Mouse (Mus musculus): ENCODE data around the gene Mgat4a.
"Not testable (repeated sequence)": the region's sequence is repeated elsewhere in the genome, so short reads cannot be mapped to it uniquely, and the experiment has no call there.

Mgat4a gene

GRCm38 (mm10) chr1:37532533-37532840 is 8.3 kb downstream of the Mgat4a start:
- in situ Hi-C loops (cut with MseI, MboI): no loop called here

GRCm38 (mm10) chr1:37531654-37532532 is 8.9 kb downstream of the Mgat4a start:
- in situ Hi-C loops (cut with MseI, MboI): no loop called here

GRCm38 (mm10) chr1:37530061-37530460 is 10.8 kb downstream of the Mgat4a start:
- in situ Hi-C loops (cut with MseI, MboI): no loop called here

GRCm38 (mm10) chr1:37526257-37526656 is 14.6 kb downstream of the Mgat4a start:
- in situ Hi-C loops (cut with MseI, MboI): no loop called here

GRCm38 (mm10) chr1:37524669-37525068 is 16.1 kb downstream of the Mgat4a start:
- in situ Hi-C loops (cut with MseI, MboI): no loop called here

- in situ Hi-C loops (cut with MseI, MboI): not testable (repeated sequence)
Measured at GRCm38 (mm10) chr1:37524122-37524521, 16.7 kb downstream of the Mgat4a start.

- in situ Hi-C loops (cut with MseI, MboI): not testable (repeated sequence)
Measured at GRCm38 (mm10) chr1:37523548-37523947, 17.3 kb downstream of the Mgat4a start.

- in situ Hi-C loops (cut with MseI, MboI): no loop called here
Measured at GRCm38 (mm10) chr1:37522101-37522500, 18.7 kb downstream of the Mgat4a start.

- in situ Hi-C loops (cut with MseI, MboI): no loop called here
Measured at GRCm38 (mm10) chr1:37518791-37519190, 22.0 kb downstream of the Mgat4a start.

- in situ Hi-C loops (cut with MseI, MboI): no loop called here
Measured at GRCm38 (mm10) chr1:37518124-37518720, 22.6 kb downstream of the Mgat4a start.

- in situ Hi-C loops (cut with MseI, MboI): no loop called here
Measured at GRCm38 (mm10) chr1:37512961-37513431, 27.8 kb downstream of the Mgat4a start.

GRCm38 (mm10) chr1:37512109-37512640 is 28.6 kb downstream of the Mgat4a start:
- in situ Hi-C loops (cut with MseI, MboI): no loop called here

GRCm38 (mm10) chr1:37510193-37510592 is 30.6 kb downstream of the Mgat4a start:
- in situ Hi-C loops (cut with MseI, MboI): no loop called here

- in situ Hi-C loops (cut with MseI, MboI): no loop called here
Measured at GRCm38 (mm10) chr1:37509437-37509836, 31.4 kb downstream of the Mgat4a start.

- in situ Hi-C loops (cut with MseI, MboI): no loop called here
Measured at GRCm38 (mm10) chr1:37505348-37505730, 35.5 kb downstream of the Mgat4a start.

GRCm38 (mm10) chr1:37504716-37505347 is 36.0 kb downstream of the Mgat4a start:
- in situ Hi-C loops (cut with MseI, MboI): no loop called here

- in situ Hi-C loops (cut with MseI, MboI): no loop called here
Measured at GRCm38 (mm10) chr1:37503656-37504055, 37.2 kb downstream of the Mgat4a start.

GRCm38 (mm10) chr1:37502354-37502753 is 38.5 kb downstream of the Mgat4a start:
- in situ Hi-C loops (cut with MseI, MboI): no loop called here

GRCm38 (mm10) chr1:37500723-37501122 is 40.1 kb downstream of the Mgat4a start:
- in situ Hi-C loops (cut with MseI, MboI): no loop called here

- in situ Hi-C loops (cut with MseI, MboI): not testable (repeated sequence)
Measured at GRCm38 (mm10) chr1:37499395-37499794, 41.4 kb downstream of the Mgat4a start.

GRCm38 (mm10) chr1:37498911-37499310 is 41.9 kb downstream of the Mgat4a start:
- in situ Hi-C loops (cut with MseI, MboI): no loop called here

GRCm38 (mm10) chr1:37496591-37497280 is 44.1 kb downstream of the Mgat4a start:
- in situ Hi-C loops (cut with MseI, MboI): no loop called here
